Mouse (Mus musculus): ENCODE measurements around the gene Hes5. TPM values are rescaled to one million over a fixed set of nuclear protein-coding genes. Genes with fewer than 3 reads are reported as not detected.

Gene Hes5
- not detected for total RNA-seq (2018; cell fraction: chromatin; rRNA removed)
- total RNA-seq (2018; cell fraction: cytosol; rRNA removed), result not detected
- not detected for total RNA-seq (2018; cell fraction: nucleus; rRNA removed)
- not detected in 3 replicates for polyA plus RNA-seq (2018)

GRCm38 (mm10) chr4:154960690-154961225 is at the start of gene Hes5:
Hes5 (plus strand) TSS chr4:154960923.
- H3K4me3 ChIP-seq (ENCODE audit: inconsistent target), result no peak within 1 kb of the TSS
- H3K36me3 ChIP-seq (ENCODE audit: inconsistent target), result no peaks in the 10 kb centered on the region
- peaks cover 13% of the 10 kb centered on the region for H3K79me2 ChIP-seq (ENCODE audit: inconsistent target)
- 1% methylated on average over 65 of the region's 65 CpGs for WGBS (ENCODE audit: missing documents)
- no peak within 1 kb of the TSS for H3K27ac ChIP-seq

DNA sequence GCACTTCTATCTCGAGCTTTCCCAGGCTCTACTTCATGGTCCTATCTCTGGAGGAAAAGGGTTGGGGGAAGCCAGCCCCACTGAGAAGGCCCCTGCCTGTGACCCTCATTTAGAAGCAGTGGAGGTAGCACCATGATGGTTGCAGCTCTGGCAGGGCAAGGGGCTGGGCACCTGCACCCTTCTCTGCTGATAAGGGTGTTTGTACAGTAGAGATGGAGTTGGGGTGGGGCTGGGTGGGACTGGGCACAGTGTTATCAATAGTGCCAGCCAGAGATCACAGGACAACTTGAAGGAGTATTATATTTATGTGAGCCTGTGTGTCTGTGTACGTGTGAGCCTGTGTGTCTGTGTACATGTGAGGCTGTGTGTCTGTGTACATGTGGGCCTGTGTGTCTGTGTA is 49.1 kb upstream of the Hes5 start:
- 75% methylated on average over 2 of the region's 2 CpGs for WGBS (ENCODE audit: missing documents)
- no peaks in the 10 kb centered on the region for H3K79me2 ChIP-seq (ENCODE audit: inconsistent target)
- no peaks in the 10 kb centered on the region for H3K36me3 ChIP-seq (ENCODE audit: inconsistent target)
- H3K27ac ChIP-seq, result peak overlapping the region; percentile 88
- no peak overlapping the region for H3K4me3 ChIP-seq (ENCODE audit: inconsistent target)

- Histone ChIP-seq H3K27ac (no peak overlapping the region), H3K79me2 (ENCODE audit: inconsistent target) (no peaks in the 10 kb centered on the region), H3K36me3 (ENCODE audit: inconsistent target) (peaks cover 18% of the 10 kb centered on the region), H3K4me3 (ENCODE audit: inconsistent target) (no peak overlapping the region)
- 100% methylated on average over 3 of the region's 3 CpGs for WGBS (ENCODE audit: missing documents)
Measured at GRCm38 (mm10) chr4:154913845-154914244, 46.9 kb upstream of the Hes5 start.

DNA sequence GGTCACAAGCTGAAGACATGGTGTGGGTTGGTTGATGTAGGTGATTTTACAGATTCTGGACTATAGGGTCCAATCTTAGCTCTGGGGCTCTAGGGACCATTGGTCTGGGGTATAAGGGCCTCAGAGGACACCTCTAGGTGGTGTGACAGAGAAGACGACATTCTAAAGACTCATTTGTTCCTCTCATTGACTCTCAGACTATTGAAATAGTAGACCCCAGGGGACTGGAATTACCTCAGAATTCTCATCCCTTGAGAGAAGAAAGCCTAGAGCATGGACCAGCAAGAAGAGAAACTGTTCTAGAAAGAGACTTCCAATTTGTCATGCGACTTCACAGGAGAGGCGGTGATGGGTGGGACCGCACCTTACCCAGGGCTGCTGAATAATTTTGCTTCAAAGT is 46.5 kb upstream of the Hes5 start:
- Histone ChIP-seq H3K36me3 (ENCODE audit: inconsistent target) (peaks cover 20% of the 10 kb centered on the region), H3K27ac (no peak overlapping the region)

GRCm38 (mm10) chr4:154914707-154915106 is 46.0 kb upstream of the Hes5 start:
- H3K27ac ChIP-seq, result no peak overlapping the region
- whole genome bisulfite sequencing (ENCODE audit: missing documents), result 89% methylated on average over 3 of the region's 3 CpGs

More for the DNA sequence above, 46.5 kb upstream of the Hes5 start:
- Histone ChIP-seq H3K4me3 (ENCODE audit: inconsistent target) (no peak overlapping the region), H3K79me2 (ENCODE audit: inconsistent target) (no peaks in the 10 kb centered on the region)
- 97% methylated on average over 4 of the region's 4 CpGs for WGBS (ENCODE audit: missing documents)

DNA sequence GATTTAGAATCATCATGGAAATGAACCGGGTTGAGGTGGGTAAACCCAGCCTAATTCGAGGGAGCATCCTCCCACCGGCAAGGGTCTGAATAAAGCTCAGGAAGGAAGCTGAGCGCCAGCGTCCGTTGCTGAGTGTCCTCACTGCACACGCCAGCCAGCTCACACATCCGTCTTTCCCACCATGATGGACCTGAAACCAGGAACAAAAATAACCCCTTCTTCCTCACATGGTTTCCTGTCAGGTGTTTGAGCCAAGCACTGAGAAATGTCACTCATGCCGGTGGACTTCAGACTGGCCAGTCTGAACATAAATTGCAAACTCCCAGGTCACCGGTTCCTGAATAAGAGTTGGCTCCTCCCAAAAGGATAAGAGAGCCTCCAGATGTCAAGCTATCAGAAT is 45.4 kb upstream of the Hes5 start:
- Histone ChIP-seq H3K27ac (0 out of 2 replicates have a peak overlapping the region, but pooled peaks have one; percentile 13), H3K36me3 (ENCODE audit: inconsistent target) (peaks cover 24% of the 10 kb centered on the region), H3K4me3 (ENCODE audit: inconsistent target) (no peak overlapping the region), H3K79me2 (ENCODE audit: inconsistent target) (no peaks in the 10 kb centered on the region)
- WGBS (ENCODE audit: missing documents), result 12% methylated on average over 10 of the region's 10 CpGs

More at GRCm38 (mm10) chr4:154914707-154915106, 46.0 kb upstream of the Hes5 start:
- peaks cover 20% of the 10 kb centered on the region for H3K36me3 ChIP-seq (ENCODE audit: inconsistent target)
- H3K4me3 ChIP-seq (ENCODE audit: inconsistent target), result no peak overlapping the region
- H3K79me2 ChIP-seq (ENCODE audit: inconsistent target), result no peaks in the 10 kb centered on the region

GRCm38 (mm10) chr4:154916662-154917061 is 44.1 kb upstream of the Hes5 start:
- H3K27ac ChIP-seq, result no peak overlapping the region
- H3K36me3 ChIP-seq (ENCODE audit: inconsistent target), result peaks cover 29% of the 10 kb centered on the region
- 74% methylated on average over 4 of the region's 4 CpGs for WGBS (ENCODE audit: missing documents)
- no peak overlapping the region for H3K4me3 ChIP-seq (ENCODE audit: inconsistent target)
- H3K79me2 ChIP-seq (ENCODE audit: inconsistent target), result no peaks in the 10 kb centered on the region

- 85% methylated on average over 4 of the region's 4 CpGs for whole genome bisulfite sequencing (ENCODE audit: missing documents)
- Histone ChIP-seq H3K4me3 (ENCODE audit: inconsistent target) (no peak overlapping the region), H3K36me3 (ENCODE audit: inconsistent target) (peaks cover 72% of the 10 kb centered on the region)
Measured at GRCm38 (mm10) chr4:154922291-154922690, 38.4 kb upstream of the Hes5 start.

GRCm38 (mm10) chr4:154922931-154923330 is 37.8 kb upstream of the Hes5 start:
- Histone ChIP-seq H3K4me3 (ENCODE audit: inconsistent target) (no peak overlapping the region), H3K36me3 (ENCODE audit: inconsistent target) (peaks cover 66% of the 10 kb centered on the region), H3K27ac (no peak overlapping the region), H3K79me2 (ENCODE audit: inconsistent target) (peaks cover 52% of the 10 kb centered on the region)
- 90% methylated on average over 3 of the region's 5 CpGs for WGBS (ENCODE audit: missing documents)

More at GRCm38 (mm10) chr4:154922291-154922690, 38.4 kb upstream of the Hes5 start:
- Histone ChIP-seq H3K79me2 (ENCODE audit: inconsistent target) (peaks cover 46% of the 10 kb centered on the region), H3K27ac (no peak overlapping the region)

DNA sequence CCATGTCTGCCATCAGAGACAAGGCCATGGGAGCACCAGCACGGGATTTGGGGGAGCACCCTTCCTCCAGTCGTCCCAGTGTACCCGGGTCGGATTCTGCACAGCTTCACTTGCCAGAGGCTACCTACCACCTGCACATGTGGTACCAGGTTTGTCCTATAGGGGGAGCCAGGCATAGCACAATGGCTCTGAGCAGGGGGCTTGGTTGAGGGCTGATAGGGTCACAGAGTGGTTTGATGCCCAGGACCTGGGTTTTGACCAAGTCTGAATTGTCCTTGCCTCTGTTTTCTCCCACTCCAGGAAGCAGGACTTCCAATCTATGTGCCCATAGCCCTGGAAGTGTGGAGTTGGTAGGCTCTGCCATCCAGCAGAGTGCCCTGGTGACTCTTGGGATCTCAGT is 35.3 kb upstream of the Hes5 start:
- WGBS (ENCODE audit: missing documents), result 90% methylated on average over 4 of the region's 4 CpGs
- peaks cover 50% of the 10 kb centered on the region for H3K36me3 ChIP-seq (ENCODE audit: inconsistent target)
- no peak overlapping the region for H3K27ac ChIP-seq
- peaks cover 53% of the 10 kb centered on the region for H3K79me2 ChIP-seq (ENCODE audit: inconsistent target)
- H3K4me3 ChIP-seq (ENCODE audit: inconsistent target), result no peak overlapping the region

GRCm38 (mm10) chr4:154926969-154927898 is 33.5 kb upstream of the Hes5 start:
- peaks cover 53% of the 10 kb centered on the region for H3K79me2 ChIP-seq (ENCODE audit: inconsistent target)
- H3K27ac ChIP-seq, result peak overlapping the region; percentile 96
- peaks cover 40% of the 10 kb centered on the region for H3K36me3 ChIP-seq (ENCODE audit: inconsistent target)
- peak overlapping the region; percentile 75 for H3K4me3 ChIP-seq (ENCODE audit: inconsistent target)
- WGBS (ENCODE audit: missing documents), result 15% methylated on average over 8 of the region's 9 CpGs

DNA sequence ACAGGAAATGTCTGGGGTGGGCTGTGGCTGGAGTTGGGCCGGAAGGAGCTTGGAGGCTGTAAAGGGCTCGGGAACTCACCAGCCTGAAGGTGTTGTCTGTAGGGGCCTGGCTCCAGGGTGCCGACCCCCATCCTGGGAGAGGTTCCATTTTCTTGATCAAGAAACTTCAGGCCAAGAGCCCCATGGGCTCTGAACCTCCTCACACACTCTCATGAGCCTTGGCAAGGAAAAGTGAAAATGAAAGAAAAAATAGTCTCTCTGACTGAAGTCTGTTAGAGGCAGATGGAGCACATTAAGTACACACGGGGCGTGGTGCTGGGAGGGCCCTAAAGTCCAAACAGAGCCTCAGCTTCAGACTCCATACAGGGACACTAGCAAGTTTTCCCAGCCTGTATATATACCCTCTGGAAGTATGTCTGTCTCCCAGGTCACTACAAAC is 32.8 kb upstream of the Hes5 start:
- peak overlapping the region; percentile 96 for H3K27ac ChIP-seq
- WGBS (ENCODE audit: missing documents), result 2% methylated on average over 5 of the region's 5 CpGs
- H3K79me2 ChIP-seq (ENCODE audit: inconsistent target), result peaks cover 51% of the 10 kb centered on the region
- H3K36me3 ChIP-seq (ENCODE audit: inconsistent target), result peaks cover 33% of the 10 kb centered on the region
- H3K4me3 ChIP-seq (ENCODE audit: inconsistent target), result peak overlapping the region; percentile 75

- Histone ChIP-seq H3K79me2 (ENCODE audit: inconsistent target) (peaks cover 44% of the 10 kb centered on the region), H3K4me3 (ENCODE audit: inconsistent target) (peak within 1 kb of the TSS; percentile 75), H3K27ac (peak within 1 kb of the TSS; percentile 96), H3K36me3 (ENCODE audit: inconsistent target) (peaks cover 27% of the 10 kb centered on the region)
- WGBS (ENCODE audit: missing documents), result 27% methylated on average over 12 of the region's 12 CpGs
Measured at GRCm38 (mm10) chr4:154928395-154929087, 32.2 kb upstream of the Hes5 start, which contains the start of gene Tnfrsf14. Tnfrsf14 (minus strand) TSS chr4:154928563.

- Histone ChIP-seq H3K79me2 (ENCODE audit: inconsistent target) (peaks cover 38% of the 10 kb centered on the region), H3K36me3 (ENCODE audit: inconsistent target) (peaks cover 20% of the 10 kb centered on the region), H3K4me3 (ENCODE audit: inconsistent target) (peak overlapping the region; percentile 75; the same call in 1 of the 2 replicates), H3K27ac (peak overlapping the region; percentile 96)
- 14% methylated on average over 12 of the region's 12 CpGs for WGBS (ENCODE audit: missing documents)
Measured at GRCm38 (mm10) chr4:154929088-154929660, 31.5 kb upstream of the Hes5 start.
